Mouse (Mus musculus): ENCODE measurements around the gene Gm10840.

- no peak for TF ChIP-seq POLR2A (IDR thresholded peaks at IDR 0.05; ENCODE audit: low read depth, low read length)
- TF ChIP-seq CTCF (IDR thresholded peaks at IDR 0.05; ENCODE audit: extremely low read depth, insufficient read depth, insufficient read length, insufficient replicate concordance): no peak
Observed at GRCm38 (mm10) chr11:106156257-106156656, 4.4 kb upstream of the Gm10840 start.

Data from spleen, adult 2 months (tissue).